Mouse (Mus musculus): ENCODE results near the gene Tbkbp1. TPM values are rescaled to one million over a fixed set of nuclear protein-coding genes. Genes with fewer than 3 reads are reported as not detected.

The Tbkbp1 gene
- total RNA-seq, 2 experiments from 2014 or later = 54.4 to 60.4 TPM

Small RNA genes lying within 50 kb of the gene (microRNA-seq; reads per million reads assigned to microRNA genes)
- gene Mir7235 = 0.89 to 1.6 reads per million in 2 experiments

Other genes starting within 250 kb of the Tbkbp1 start
- 10 to 100 TPM; 53.4 to 59.6 TPM for gene Cdk5rap3, start 235.0 kb downstream of the Tbkbp1 start, total RNA-seq (2021)
- not detected for gene Prr15l, start 223.4 kb downstream of the Tbkbp1 start, total RNA-seq (2021)
- 10 to 100 TPM; 28.0 to 28.8 TPM for gene Pnpo, start 207.5 kb downstream of the Tbkbp1 start, total RNA-seq (2021)
- 10 to 100 TPM; 11.5 to 12.0 TPM for gene Sp2, start 168.5 kb downstream of the Tbkbp1 start, total RNA-seq (2021)
- gene Sp6, start 138.1 kb downstream of the Tbkbp1 start, total RNA-seq (2021) = 1 to 10 TPM; 1.4 TPM
- 1 to 10 TPM; 5.2 to 6.3 TPM for gene Scrn2, start 121.6 kb downstream of the Tbkbp1 start, total RNA-seq (2021)
- gene Lrrc46, start 110.1 kb downstream of the Tbkbp1 start, total RNA-seq (2021) = 1 to 10 TPM in 1 of 2 experiments, under 1 TPM in 1; 0.83 to 1.6 TPM
- 10 to 100 TPM; 74.4 to 76.7 TPM for gene Mrpl10, start 109.9 kb downstream of the Tbkbp1 start, total RNA-seq (2021)
- 10 to 100 TPM; 12.9 to 13.5 TPM for gene Osbpl7, start 100.9 kb downstream of the Tbkbp1 start, total RNA-seq (2021)
- under 1 TPM; 0.18 TPM for gene Tbx21, start 36.2 kb downstream of the Tbkbp1 start, total RNA-seq (2021)
- gene Kpnb1, start 36.4 kb upstream of the Tbkbp1 start, total RNA-seq (2021) = 100 to 1,000 TPM; 125 to 136 TPM
- 100 to 1,000 TPM; 144 to 159 TPM for gene Npepps, start 129.1 kb upstream of the Tbkbp1 start, total RNA-seq (2021)
- 10 to 100 TPM; 22.8 to 23.7 TPM for gene Mrpl45, start 164.2 kb upstream of the Tbkbp1 start, total RNA-seq (2021)
- under 1 TPM; 0.34 to 0.42 TPM for gene Gpr179, start 200.6 kb upstream of the Tbkbp1 start, total RNA-seq (2021)
- 10 to 100 TPM; 69.2 to 72.6 TPM for gene Socs7, start 211.1 kb upstream of the Tbkbp1 start, total RNA-seq (2021)